Mouse (Mus musculus): Measurements from ENCODE around the gene Ubqln4.

DNA sequence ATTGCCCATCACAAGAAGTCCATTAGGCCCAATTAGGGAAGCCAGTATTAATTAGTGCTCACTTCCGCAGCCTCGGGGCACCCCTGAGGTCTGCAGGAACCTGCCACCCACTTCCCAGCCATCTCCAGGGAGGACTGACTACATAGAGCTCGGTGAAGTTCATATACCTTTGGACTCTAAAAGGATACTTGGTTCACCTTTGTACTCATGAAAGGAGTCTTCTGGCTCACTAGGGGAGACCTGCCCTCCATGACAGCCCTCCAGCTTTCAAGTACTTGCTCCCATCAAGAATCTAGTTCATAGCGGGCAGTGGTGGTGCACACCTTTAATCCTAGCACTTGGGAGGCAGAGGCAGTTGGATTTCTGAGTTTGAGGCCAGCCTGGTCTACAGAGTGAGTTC lies 35.1 kb upstream of the Ubqln4 start:
- TF ChIP-seq CTCF (conservative IDR thresholded peaks at IDR 0.05; ENCODE audit: low read length) (no peak), NANOG (IDR thresholded peaks at IDR 0.05; ENCODE audit: borderline replicate concordance, low read length) (no peak), POU5F1 (IDR thresholded peaks at IDR 0.05; ENCODE audit: borderline replicate concordance, low read length) (no peak)

All from E14TG2a.4 (cell line).